Mouse (Mus musculus) central nervous system, embryonic 11.5 days (tissue): ENCODE data around the gene Gm5039. TPM values are rescaled to one million over a fixed set of nuclear protein-coding genes. Genes with fewer than 3 reads are reported as not detected.

ENCODE experiments used
- polyA plus RNA-seq: library from polyadenylated mRNA; depleted of rRNA; stranded (reverse); fragments of >200 nt; gene quantifications from 2 replicates; pipeline ENCODE4 v1.2.3, GENCODE M21; 2012; rRNA removed

The Gm5039 gene
- polyA plus RNA-seq = not detected in 2 replicates

GRCm38 (mm10) chr12:88323926-88324325 lies at the start of gene Gm5039:
Gene Gm5039, minus strand, starts transcription at chr12:88324026.

GRCm38 (mm10) chr12:88360441-88361119 lies 36.8 kb upstream of the Gm5039 start, which contains the start of gene Adck1:
Gene Adck1, plus strand, starts transcription at chr12:88360554.

DNA sequence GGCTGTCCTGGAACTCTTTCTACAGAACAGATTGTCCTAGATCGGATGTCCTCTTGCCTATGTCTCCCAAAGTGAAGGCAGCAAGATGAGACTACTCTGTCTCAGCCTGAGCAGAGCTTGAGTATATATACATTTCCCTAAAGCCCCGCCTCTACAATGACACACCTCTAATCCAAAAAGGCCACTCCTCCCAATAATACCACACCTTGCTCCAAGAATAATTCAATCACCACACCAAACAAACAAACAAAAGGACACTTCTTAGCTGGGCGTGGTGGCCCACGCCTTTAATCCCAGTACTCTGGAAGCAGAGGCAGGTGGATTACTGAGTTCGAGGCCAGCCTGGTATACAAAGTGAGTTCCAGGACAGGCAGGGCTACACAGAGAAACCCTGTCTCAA lies 49.4 kb downstream of the Gm5039 start, which contains the start of gene Gm5662:
Gene Gm5662 (minus strand): TSS at position 101 of the 400 bp plus-strand sequence.

Other genes starting within 250 kb of the Gm5039 start
- gene Gm16368, start 240.3 kb downstream of the Gm5039 start, polyA plus RNA-seq = not detected in 2 replicates
- gene Gm10436, start 141.9 kb downstream of the Gm5039 start, polyA plus RNA-seq = not detected in 2 replicates
- gene Gm8332, start 73.9 kb downstream of the Gm5039 start, polyA plus RNA-seq = not detected in 2 replicates
- not detected in 2 replicates for gene Gm5662, start 49.5 kb downstream of the Gm5039 start, polyA plus RNA-seq
- 18.9 and 19.8 TPM in 2 replicates for gene Adck1, start 36.5 kb upstream of the Gm5039 start, polyA plus RNA-seq